Mouse (Mus musculus): ENCODE data around the gene Mical1.

DNA sequence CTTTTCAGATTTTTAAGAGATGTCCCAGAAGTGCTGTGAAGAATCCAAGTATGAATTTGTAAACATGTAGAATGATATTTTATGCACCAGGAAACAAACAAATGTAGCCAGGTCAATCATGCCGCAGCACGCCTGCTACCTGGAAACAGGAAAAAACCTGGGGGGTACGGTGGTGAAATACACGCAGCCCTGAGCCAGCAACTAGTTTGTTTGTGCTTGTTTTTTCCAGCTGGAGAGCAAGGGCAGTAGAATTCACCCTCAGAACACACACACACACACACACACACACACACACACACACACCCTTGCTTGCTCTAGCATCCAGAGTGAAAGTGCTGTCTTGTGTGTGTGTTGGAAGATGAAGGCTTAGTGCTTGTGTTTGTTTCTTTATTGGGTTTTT is 15.0 kb downstream of the Mical1 start:
- no peak for TF ChIP-seq CTCF (IDR thresholded peaks at IDR 0.05; ENCODE audit: borderline replicate concordance, extremely low read depth, insufficient read depth, insufficient read length)
- no peak for TF ChIP-seq POLR2A (IDR thresholded peaks at IDR 0.05; ENCODE audit: borderline replicate concordance, extremely low read depth, insufficient read depth, insufficient read length, poor library complexity, severe bottlenecking)
